Mouse (Mus musculus) hindbrain, embryonic 10.5 days (tissue): ENCODE results near the gene Trhde. TPM values are rescaled to one million over a fixed set of nuclear protein-coding genes. Genes with fewer than 3 reads are reported as not detected.

Experiments
- DNase-seq: peaks from one replicate; pipeline ENCODE4 v3.0.0-alpha.2; 2017; ENCODE audit warnings: low spot score
- H3K27ac ChIP-seq: fragments of 300-500 bp; sonication (generic); 2 replicates; pipeline ENCODE4 v1.5.1; 2016; ENCODE audit warnings: mild to moderate bottlenecking, moderate library complexity
- H3K27me3 ChIP-seq: fragments of 300-500 bp; sonication (generic); 2 replicates; pipeline ENCODE4 v1.6.1; 2016; ENCODE audit warnings: mild to moderate bottlenecking; ENCODE audit not compliant: poor library complexity, insufficient read depth, severe bottlenecking
- H3K36me3 ChIP-seq: fragments of 300-500 bp; sonication (generic); 2 replicates; pipeline ENCODE4 v1.6.1; 2016; ENCODE audit warnings: mild to moderate bottlenecking, moderate library complexity
- H3K4me1 ChIP-seq: fragments of 300-500 bp; sonication (generic); replicated peaks from 2 replicates; pipeline ENCODE4 v1.6.1; 2016; ENCODE audit warnings: mild to moderate bottlenecking
- H3K4me3 ChIP-seq: fragments of 300-500 bp; sonication (generic); 2 replicates; pipeline ENCODE4 v1.5.1; 2016; ENCODE audit warnings: mild to moderate bottlenecking, moderate library complexity
- H3K9me3 ChIP-seq: fragments of 300-500 bp; sonication (generic); 2 replicates; pipeline ENCODE4 v1.6.1; 2016; ENCODE audit warnings: mild to moderate bottlenecking, moderate library complexity
- WGBS: fragments of 180-500 bp; shearing (Covaris S2); methylation state at CpG from one replicate; pipeline ENCODE4 v1.1.7; 2016; 5-methylcytosine and 5-hydroxymethylcytosine counted together
- polyA plus RNA-seq: library from polyadenylated mRNA; unstranded; fragments of >200 nt; fragmentation: Nextera tagmentation; extraction: Ambion mirVana; gene quantifications from 2 replicates; pipeline ENCODE4 v1.2.1, GENCODE M21; 2016

Gene Trhde
- 0.90 and 0.98 TPM in 2 replicates for polyA plus RNA-seq

- Histone ChIP-seq H3K4me3 (peak within 1 kb of the TSS; percentile 69), H3K27ac (peak within 1 kb of the TSS; percentile 76), H3K36me3 (no peaks in the 10 kb centered on the region), H3K27me3 (peaks cover 69% of the 10 kb centered on the region), H3K9me3 (no peaks in the 10 kb centered on the region), H3K4me1 (peaks cover 28% of the 10 kb centered on the region)
- under 1% methylated on average over 30 of the region's 30 CpGs for WGBS
- DNase-seq, result peak; percentile 40
Measured at GRCm38 (mm10) chr10:114802161-114802651, at the start of gene Trhde. Gene Trhde (minus strand): TSS chr10:114802307.

- WGBS, result 92% methylated on average over 12 of the region's 12 CpGs
- H3K27ac ChIP-seq, result no peak overlapping the region
- H3K4me3 ChIP-seq, result no peak overlapping the region
- H3K27me3 ChIP-seq, result no peaks in the 10 kb centered on the region
- no peaks in the 10 kb centered on the region for H3K4me1 ChIP-seq
- H3K36me3 ChIP-seq, result no peaks in the 10 kb centered on the region
- no peak for DNase-seq
- H3K9me3 ChIP-seq, result no peaks in the 10 kb centered on the region
Measured at GRCm38 (mm10) chr10:114841966-114842365, 39.9 kb upstream of the Trhde start.

- Histone ChIP-seq H3K36me3 (no peaks in the 10 kb centered on the region), H3K27me3 (no peaks in the 10 kb centered on the region), H3K4me3 (no peak overlapping the region), H3K9me3 (no peaks in the 10 kb centered on the region), H3K27ac (no peak overlapping the region), H3K4me1 (no peaks in the 10 kb centered on the region)
- WGBS, result 79% methylated on average over 5 of the region's 5 CpGs
- no peak for DNase-seq
Measured at GRCm38 (mm10) chr10:114841440-114841839, 39.3 kb upstream of the Trhde start.

- Histone ChIP-seq H3K27me3 (no peaks in the 10 kb centered on the region), H3K9me3 (no peaks in the 10 kb centered on the region), H3K4me3 (no peak overlapping the region), H3K4me1 (no peaks in the 10 kb centered on the region), H3K27ac (no peak overlapping the region), H3K36me3 (no peaks in the 10 kb centered on the region)
- DNase-seq, result no peak
- WGBS, result 59% methylated on average over 7 of the region's 7 CpGs
Measured at GRCm38 (mm10) chr10:114831313-114831712, 29.2 kb upstream of the Trhde start.

- H3K4me3 ChIP-seq, result no peak overlapping the region
- no peaks in the 10 kb centered on the region for H3K4me1 ChIP-seq
- no peaks in the 10 kb centered on the region for H3K36me3 ChIP-seq
- H3K27ac ChIP-seq, result no peak overlapping the region
- no peaks in the 10 kb centered on the region for H3K9me3 ChIP-seq
- no peak for DNase-seq
- 64% methylated on average over 3 of the region's 3 CpGs for WGBS
- peaks cover 14% of the 10 kb centered on the region; the same call in 1 of the 2 replicates for H3K27me3 ChIP-seq
Measured at GRCm38 (mm10) chr10:114808799-114809198, 6.7 kb upstream of the Trhde start.

- WGBS, result 36% methylated on average over 3 of the region's 3 CpGs
- peaks cover 43% of the 10 kb centered on the region for H3K27me3 ChIP-seq
- peak; percentile 23 for DNase-seq
- H3K27ac ChIP-seq, result no peak overlapping the region
- peaks cover 19% of the 10 kb centered on the region for H3K4me1 ChIP-seq
- no peaks in the 10 kb centered on the region for H3K36me3 ChIP-seq
- H3K9me3 ChIP-seq, result no peaks in the 10 kb centered on the region
- no peak overlapping the region for H3K4me3 ChIP-seq
Measured at GRCm38 (mm10) chr10:114805884-114806283, 3.8 kb upstream of the Trhde start.

GRCm38 (mm10) chr10:114801457-114802160, 498 bp downstream of the Trhde start:
- Histone ChIP-seq H3K9me3 (no peaks in the 10 kb centered on the region), H3K4me3 (peak overlapping the region; percentile 69), H3K36me3 (no peaks in the 10 kb centered on the region), H3K4me1 (peaks cover 28% of the 10 kb centered on the region), H3K27ac (peak overlapping the region; percentile 76), H3K27me3 (peaks cover 69% of the 10 kb centered on the region)
- DNase-seq, result peak; percentile 75
- under 1% methylated on average over 66 of the region's 66 CpGs for WGBS

- Histone ChIP-seq H3K4me3 (peak overlapping the region; percentile 69), H3K36me3 (no peaks in the 10 kb centered on the region), H3K4me1 (peaks cover 28% of the 10 kb centered on the region), H3K27ac (peak overlapping the region; percentile 76), H3K9me3 (no peaks in the 10 kb centered on the region), H3K27me3 (peaks cover 69% of the 10 kb centered on the region)
- peak; percentile 43 for DNase-seq
- 7% methylated on average over 75 of the region's 75 CpGs for WGBS
Measured at GRCm38 (mm10) chr10:114800331-114801304, 1.5 kb downstream of the Trhde start.

- Histone ChIP-seq H3K4me3 (no peak overlapping the region), H3K36me3 (no peaks in the 10 kb centered on the region), H3K4me1 (peaks cover 30% of the 10 kb centered on the region), H3K9me3 (no peaks in the 10 kb centered on the region), H3K27ac (no peak overlapping the region), H3K27me3 (peaks cover 61% of the 10 kb centered on the region)
- no peak for DNase-seq
- 91% methylated on average over 4 of the region's 4 CpGs for WGBS
Measured at GRCm38 (mm10) chr10:114799481-114799880, 2.6 kb downstream of the Trhde start.

GRCm38 (mm10) chr10:114798788-114799187, 3.3 kb downstream of the Trhde start:
- Histone ChIP-seq H3K4me3 (no peak overlapping the region), H3K9me3 (no peaks in the 10 kb centered on the region), H3K27ac (no peak overlapping the region), H3K4me1 (peaks cover 37% of the 10 kb centered on the region), H3K36me3 (no peaks in the 10 kb centered on the region), H3K27me3 (peaks cover 56% of the 10 kb centered on the region)
- peak; percentile 4 for DNase-seq
- 76% methylated on average over 1 of the region's 1 CpGs for WGBS

GRCm38 (mm10) chr10:114798218-114798617, 3.9 kb downstream of the Trhde start:
- H3K4me3 ChIP-seq, result no peak overlapping the region
- WGBS, result 63% methylated on average over 5 of the region's 5 CpGs
- H3K4me1 ChIP-seq, result peaks cover 37% of the 10 kb centered on the region
- no peak for DNase-seq
- H3K9me3 ChIP-seq, result no peaks in the 10 kb centered on the region
- H3K27me3 ChIP-seq, result peaks cover 50% of the 10 kb centered on the region
- no peak overlapping the region for H3K27ac ChIP-seq
- no peaks in the 10 kb centered on the region for H3K36me3 ChIP-seq

GRCm38 (mm10) chr10:114797664-114798063, 4.4 kb downstream of the Trhde start:
- WGBS, result 88% methylated on average over 1 of the region's 1 CpGs

More at GRCm38 (mm10) chr10:114797664-114798063, 4.4 kb downstream of the Trhde start:
- H3K27me3 ChIP-seq, result peaks cover 44% of the 10 kb centered on the region
- no peak overlapping the region for H3K4me3 ChIP-seq
- peaks cover 35% of the 10 kb centered on the region for H3K4me1 ChIP-seq
- DNase-seq, result no peak
- no peaks in the 10 kb centered on the region for H3K9me3 ChIP-seq
- no peaks in the 10 kb centered on the region for H3K36me3 ChIP-seq
- no peak overlapping the region for H3K27ac ChIP-seq
